Mouse (Mus musculus) G1E (cell line): ENCODE data around the gene Naglu.

ENCODE experiments used
- CTCF ChIP-seq: IDR thresholded peaks from 2 replicates; pipeline ENCODE4 v1.5.1; 2012; ENCODE audit warnings: low read depth, low read length, inconsistent platforms, mixed read lengths
- GATA1 ChIP-seq: IDR thresholded peaks from 2 replicates; pipeline ENCODE4 v1.6.1; 2012; ENCODE audit warnings: borderline replicate concordance, low read length, inconsistent platforms, mixed read lengths
- GATA2 ChIP-seq: IDR thresholded peaks from 2 replicates; pipeline ENCODE4 v1.6.1; 2012; ENCODE audit warnings: low read depth, low read length, inconsistent platforms, borderline replicate concordance
- POLR2AphosphoS5 ChIP-seq: IDR thresholded peaks from 2 replicates; pipeline ENCODE4 v1.6.1; 2012; ENCODE audit warnings: low read depth, low read length, inconsistent platforms; ENCODE audit not compliant: insufficient replicate concordance

- no peak for TF ChIP-seq CTCF
- TF ChIP-seq GATA1: no peak
- TF ChIP-seq POLR2AphosphoS5: no peak
- TF ChIP-seq GATA2: no peak
Observed at GRCm38 (mm10) chr11:101110708-101111107, 40.9 kb downstream of the Naglu start.
